Mouse (Mus musculus) kidney, postnatal 36 days (tissue): ENCODE measurements around the gene Pdcd6.

Source experiments
- DNase-seq, 2 experiments: peaks; one replicate each; pipeline ENCODE4 v3.0.0; 2021 to 2022; ENCODE audit warnings: mixed read lengths in 2 of 2

The Pdcd6 gene

DNA sequence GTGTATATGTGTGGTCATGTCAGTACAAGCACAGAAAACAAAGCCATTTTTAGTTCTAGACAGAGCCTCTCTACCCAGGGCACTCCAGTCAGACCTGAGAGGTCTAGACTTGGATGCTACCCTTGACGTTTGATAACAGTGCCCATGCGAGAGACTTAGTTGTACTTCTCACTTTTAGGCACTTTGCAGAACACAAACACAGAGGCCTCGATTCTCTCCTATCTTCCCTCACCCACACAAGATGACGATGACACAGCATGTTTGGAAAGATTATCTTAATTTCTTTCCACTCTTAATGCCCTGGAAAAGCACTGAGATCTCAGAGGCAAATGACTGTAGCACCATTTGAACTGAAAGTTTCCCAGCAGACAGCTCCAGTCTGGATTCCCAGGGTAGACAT lies 41.7 kb downstream of the Pdcd6 start:
- DNase-seq: no peak

DNA sequence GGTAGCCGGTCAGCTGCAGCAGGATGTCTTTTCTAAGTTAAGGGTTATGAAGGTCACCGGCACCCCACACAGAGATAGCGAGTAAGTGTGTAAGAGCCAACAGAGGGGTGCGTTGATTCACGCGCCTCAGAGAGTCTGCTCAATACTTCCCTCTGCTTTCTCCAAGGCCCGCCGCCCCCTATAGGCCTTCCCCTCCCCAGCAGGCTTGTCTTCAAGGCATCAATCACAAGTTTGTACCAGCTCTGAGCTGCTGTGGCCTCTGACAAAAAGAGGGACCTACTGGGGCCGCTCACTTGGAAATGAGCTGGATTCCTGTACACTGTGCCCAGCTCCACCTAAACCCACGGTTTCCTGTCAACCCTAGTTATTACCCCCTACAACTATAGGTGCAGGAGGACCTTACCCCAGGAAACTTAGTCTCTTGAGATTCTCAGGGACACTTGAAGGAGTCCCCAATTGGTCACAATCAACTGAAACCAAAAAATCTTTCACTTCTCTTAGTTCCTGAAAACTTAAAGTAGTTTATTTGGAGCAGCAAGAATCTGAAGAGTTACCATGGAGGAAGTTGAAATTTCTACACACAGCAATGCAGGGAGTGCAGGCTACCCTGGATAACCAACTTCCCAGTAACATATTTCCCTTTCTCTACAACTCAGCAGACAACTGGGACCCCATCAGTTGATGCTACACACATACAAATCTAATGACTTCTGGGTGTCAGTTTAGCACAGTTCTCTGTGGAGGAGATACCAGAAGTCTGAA lies 57.0 kb downstream of the Pdcd6 start:
- DNase-seq: peak; percentile 8 to 46

DNA sequence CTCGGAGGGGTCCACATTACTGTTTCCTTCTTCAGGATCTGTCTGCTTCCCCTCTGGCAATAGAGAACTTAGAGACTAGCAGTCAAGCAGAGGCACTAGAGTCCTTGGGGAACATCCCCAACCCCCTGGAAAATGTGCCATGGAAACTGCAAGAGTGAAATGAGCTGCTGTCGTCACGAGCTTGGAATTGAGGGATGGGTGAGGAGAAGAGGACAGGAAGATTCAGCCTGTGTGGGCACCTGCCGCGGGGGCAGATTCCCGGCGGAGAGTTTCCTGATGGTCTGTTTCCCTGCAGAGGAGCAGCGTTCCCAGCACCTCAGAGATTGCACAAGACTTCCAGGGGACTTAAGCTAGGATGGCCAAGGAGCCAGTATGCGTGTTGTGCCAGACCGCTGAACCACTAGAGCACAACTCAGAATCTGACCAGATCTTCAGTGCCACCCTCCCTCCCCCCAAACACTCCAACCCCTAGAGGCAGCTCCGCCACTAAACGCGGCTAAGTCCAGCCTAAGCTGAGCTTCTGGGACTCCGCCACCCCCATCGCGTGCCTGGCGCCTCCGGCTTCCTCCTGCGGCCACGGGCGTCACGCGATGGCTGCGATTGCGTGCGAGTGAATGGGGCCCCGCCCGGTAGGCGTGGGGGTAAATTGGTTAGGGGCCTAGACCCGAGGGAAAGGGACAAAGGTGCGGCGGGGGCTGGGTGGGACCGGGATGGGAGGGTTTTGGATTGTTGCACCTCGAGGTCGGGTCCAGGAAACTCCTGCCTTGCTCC lies 57.7 kb downstream of the Pdcd6 start:
- peak; percentile 29 to 71 for DNase-seq
